Mouse (Mus musculus): Measurements from ENCODE around the gene Nbas.

The Nbas gene

DNA sequence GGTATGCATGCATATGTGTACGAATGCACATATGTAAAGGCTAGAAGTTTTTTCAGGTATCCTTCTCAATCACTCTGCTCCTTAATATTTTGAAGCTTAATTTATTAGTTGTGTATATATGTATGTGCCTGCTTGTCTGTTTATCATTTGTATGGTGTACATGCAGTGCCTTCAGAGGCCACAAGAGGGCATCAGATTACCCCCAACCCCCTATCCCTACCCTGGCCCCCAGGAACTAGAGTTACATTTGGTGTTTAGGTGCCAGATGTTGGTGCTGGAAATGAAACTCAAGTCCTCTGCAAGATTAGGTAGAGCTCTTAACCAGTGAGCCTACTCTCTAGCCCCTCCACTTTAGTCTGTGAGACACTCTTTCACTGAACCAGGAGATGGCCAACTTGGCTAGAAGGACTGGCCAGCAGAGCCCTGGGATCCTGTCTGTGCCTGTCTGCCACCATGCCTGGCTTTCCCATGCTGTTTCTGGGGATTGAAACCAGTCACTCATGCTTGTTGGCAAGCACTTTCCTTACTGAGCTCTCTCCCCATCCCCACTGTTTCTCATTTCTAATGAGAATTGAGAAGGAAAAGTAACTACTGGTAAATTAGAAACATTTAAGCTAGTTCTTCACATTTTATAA lies 263.9 kb downstream of the Nbas start:
- in situ Hi-C loops (cut with MboI, MseI): no loop called here

DNA sequence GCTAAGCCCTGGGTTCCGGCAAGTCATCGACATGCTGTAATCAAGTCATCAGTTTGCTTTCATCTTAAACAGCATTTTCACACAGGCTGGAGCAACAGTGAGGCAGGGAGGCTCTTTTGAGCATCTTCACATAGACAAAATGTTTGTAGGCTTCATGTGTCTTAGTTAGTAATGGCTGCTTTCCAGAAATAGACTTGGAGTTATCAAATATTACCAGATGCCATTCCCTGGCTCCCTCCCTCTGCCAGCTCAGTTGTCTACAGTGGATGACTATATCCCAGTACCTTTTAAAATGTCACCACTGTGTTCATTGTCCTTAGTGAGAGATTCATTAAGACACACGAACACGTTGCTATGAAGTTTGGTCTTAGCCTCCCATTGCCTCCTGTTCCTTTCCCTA lies 270.2 kb downstream of the Nbas start:
- in situ Hi-C loops (cut with MboI, MseI): no loop called here

- in situ Hi-C loops (cut with MboI, MseI): no loop called here
These were observed 274.9 kb downstream of the Nbas start for GRCm38 (mm10) chr12:13543806-13544205.

- in situ Hi-C loops (cut with MboI, MseI): no loop called here
These were observed 294.8 kb downstream of the Nbas start for GRCm38 (mm10) chr12:13563646-13564289.

DNA sequence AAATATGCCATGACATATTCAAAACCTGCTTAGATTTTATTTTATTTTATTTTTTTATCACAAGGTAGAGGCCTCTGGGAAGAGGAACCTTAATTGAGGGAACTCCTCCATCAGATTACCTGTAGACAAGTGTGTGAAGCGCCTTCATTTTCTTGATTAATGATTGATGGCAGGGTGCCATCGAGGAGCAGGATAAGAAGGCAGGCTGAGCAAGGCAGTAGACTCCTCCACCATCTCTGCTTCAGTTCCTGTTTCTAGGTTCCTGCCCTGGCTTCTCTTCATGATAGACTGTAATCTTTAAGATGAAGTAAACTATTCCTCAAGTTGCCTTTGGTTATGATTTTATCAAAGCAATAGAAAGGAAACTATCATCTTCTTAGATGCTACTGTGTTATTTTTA lies 295.4 kb downstream of the Nbas start:
- in situ Hi-C loops (cut with MboI, MseI): no loop called here

GRCm38 (mm10) chr12:13566421-13566820 lies 297.5 kb downstream of the Nbas start:
- in situ Hi-C loops (cut with MboI, MseI): no loop called here

DNA sequence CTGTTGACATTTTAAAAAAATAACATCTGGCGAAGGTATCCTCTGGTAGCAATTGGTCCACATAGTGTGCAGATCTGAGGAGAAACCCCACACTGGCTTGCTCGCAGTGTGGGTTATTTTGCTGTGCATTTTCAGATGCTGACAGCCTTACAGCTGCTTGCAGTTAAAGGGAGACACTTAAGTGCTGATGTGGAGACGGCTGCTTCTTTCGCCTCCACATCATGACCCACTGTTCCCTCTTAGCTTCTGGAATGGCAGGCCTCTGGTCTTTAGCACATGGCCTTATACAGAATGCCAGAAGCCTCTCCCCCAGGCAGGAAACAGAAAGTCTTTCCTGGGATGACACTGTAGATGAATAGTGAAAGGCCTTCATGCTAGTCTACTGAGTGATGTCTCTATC lies 306.2 kb downstream of the Nbas start:
- in situ Hi-C loops (cut with MboI, MseI): no loop called here

GRCm38 (mm10) chr12:13575605-13576600 lies 307.0 kb downstream of the Nbas start:
- in situ Hi-C loops (cut with MboI, MseI): no loop called here

DNA sequence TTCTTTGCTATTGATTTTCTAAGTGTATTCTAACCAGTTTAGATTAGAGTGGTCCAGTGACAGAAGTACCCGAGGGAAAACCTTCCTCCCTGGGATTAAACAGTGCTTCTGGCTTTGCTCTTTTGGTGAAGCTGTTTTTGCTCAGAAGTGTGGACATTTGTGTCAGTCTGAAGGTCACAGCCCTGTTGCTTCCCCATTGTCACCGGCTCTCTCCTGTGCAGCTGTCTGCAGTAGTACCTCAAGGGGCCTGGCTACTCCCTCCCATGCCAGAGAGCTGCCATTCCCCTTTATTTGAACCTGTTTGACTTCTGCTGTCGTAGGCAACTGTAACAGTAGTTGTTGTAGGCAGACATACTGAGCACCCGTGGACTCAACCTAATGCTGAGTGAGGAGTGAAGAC lies 307.8 kb downstream of the Nbas start:
- in situ Hi-C loops (cut with MboI, MseI): no loop called here

DNA sequence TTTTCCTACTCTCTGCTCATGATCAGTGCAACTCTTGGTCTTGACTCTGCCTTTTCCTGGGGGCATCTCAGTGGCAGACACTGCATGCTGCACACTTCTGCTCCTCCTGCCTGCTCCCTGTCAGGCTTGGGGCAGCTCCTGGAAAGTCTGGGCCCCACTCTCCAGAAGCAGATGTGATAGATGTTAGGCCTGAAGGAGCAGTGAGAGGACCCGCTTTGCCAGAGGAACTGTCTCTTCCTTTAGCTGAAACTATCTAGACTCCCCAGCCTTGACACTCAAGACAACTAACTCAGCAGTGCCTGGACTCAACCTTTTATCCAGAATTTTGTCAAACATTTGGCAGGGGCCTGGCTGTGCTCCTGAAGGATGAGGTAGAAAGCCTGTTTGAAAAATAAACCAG lies 311.9 kb downstream of the Nbas start:
- in situ Hi-C loops (cut with MboI, MseI): no loop called here

DNA sequence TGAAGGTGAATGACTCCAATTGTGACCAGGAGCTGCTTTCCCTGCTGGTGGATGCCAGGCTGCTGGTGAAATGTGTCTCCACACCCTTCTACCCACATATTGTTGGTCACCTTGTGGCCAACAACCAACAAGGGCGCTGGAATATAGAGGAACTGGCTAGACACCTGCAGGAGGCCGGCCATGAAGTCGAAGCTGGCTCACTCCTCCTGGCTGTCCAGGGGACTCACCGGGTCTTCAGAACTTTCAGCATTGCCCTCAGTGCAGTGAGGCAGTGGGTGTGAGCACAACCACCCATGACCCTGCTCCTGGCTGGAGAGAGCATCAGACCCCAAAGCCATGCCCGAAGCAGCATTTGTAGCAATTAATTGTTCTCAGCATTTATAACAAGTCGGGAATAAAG lies 314.5 kb downstream of the Nbas start:
- in situ Hi-C loops (cut with MboI, MseI): no loop called here

DNA sequence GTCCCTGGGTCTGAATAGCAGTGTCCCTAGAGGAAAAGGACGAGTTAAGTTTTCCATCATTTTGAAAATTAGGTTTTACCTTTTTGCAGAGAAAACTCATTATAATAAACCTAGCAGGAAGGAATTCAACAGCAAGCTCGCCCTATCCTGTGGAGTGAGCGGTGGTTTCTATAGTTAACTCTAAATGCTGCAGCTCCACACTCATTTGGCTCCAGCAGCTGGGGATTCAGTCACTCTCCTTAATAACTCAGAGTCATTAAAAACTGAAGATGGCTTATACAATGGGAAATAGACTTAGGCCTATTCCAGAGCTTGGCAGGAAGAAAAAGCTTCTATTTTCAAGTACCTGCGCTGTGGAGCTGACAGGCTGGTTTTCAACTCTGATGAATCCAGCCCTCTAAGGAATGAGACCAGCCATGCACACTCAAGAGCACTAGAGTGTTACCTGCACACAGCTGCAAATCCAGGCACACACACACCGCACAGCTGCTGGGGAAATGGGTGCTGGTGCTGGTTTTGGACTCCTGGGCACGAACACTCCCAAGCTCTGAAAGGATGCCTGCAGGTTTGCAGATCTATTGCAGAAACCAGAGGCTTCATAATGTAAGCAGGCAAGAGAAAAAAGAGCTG lies 316.7 kb downstream of the Nbas start:
- in situ Hi-C loops (cut with MboI, MseI): no loop called here

GRCm38 (mm10) chr12:13587675-13588074 lies 318.7 kb downstream of the Nbas start:
- in situ Hi-C loops (cut with MboI, MseI): no loop called here

DNA sequence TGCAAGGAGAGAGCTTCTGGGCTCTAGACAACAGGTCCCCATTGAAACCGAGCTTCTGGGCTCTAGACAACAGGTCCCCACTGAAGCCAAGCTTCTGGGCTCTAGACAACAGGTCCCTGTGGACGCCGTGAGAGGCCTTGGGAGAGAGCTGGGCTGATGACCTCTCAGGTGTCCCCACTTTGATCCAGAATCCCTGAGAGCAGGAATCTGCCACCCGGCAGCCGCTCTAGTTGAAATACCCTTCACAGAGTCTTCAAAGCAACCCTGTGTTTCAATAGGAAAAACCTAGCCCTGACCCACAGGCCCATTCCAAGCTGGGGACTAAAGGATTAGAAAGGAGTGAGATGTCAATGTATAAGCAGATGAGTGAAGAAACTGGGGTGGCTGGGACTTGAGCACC lies 320.1 kb downstream of the Nbas start:
- in situ Hi-C loops (cut with MboI, MseI): no loop called here

DNA sequence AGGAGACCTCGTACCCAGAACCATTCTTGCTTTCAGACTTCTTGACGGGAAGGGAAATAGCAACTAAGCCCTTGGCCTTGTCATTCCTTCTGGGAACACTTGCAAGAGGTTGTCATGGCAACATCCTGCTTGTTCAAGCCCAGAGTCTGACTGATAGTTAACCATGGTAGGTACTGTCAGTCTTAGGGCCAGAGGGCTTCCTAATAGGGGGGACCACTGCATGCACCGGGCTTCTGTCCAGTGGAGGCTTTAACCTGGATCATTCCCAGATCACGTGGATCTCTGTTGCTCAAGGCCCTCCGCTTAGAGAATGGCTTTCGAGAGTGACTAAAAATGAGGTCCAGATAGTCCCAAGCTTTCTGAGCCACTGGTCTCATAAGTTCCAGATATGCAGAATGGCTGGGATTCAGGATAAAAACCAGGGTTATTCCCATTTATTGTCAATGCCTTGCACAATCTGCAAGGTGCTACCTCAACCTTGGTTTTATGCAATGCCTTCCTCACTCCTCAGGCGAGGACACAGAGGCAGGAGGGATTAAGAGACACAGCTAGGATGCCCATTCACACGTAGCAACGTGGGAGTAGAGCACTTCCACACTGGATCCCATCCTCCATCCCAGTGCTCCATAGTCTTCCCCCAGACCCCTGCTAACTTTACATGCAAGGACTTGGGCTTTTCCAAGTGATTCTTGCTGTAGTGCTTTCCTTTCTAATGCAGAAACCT lies 326.0 kb downstream of the Nbas start:
- in situ Hi-C loops (cut with MboI, MseI): no loop called here

DNA sequence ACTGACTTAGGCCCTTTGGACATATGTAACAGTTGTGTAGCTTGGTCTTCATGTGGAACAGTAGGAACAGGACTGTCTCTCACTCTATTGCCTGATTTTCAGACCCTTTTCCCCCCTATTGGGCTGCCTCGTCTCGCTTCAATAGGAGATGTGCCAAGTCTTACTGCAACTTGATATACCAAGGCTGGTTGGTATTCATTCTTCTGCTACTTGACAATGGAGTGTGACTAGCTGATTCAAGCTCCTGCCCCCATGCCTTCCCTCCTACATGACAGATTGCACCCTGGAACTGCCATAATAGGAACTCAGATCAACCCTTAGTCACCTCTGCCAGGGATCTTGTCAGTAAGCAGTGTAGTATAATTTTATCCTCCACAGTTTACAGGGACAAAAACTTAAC lies 328.1 kb downstream of the Nbas start:
- in situ Hi-C loops (cut with MboI, MseI): no loop called here

DNA sequence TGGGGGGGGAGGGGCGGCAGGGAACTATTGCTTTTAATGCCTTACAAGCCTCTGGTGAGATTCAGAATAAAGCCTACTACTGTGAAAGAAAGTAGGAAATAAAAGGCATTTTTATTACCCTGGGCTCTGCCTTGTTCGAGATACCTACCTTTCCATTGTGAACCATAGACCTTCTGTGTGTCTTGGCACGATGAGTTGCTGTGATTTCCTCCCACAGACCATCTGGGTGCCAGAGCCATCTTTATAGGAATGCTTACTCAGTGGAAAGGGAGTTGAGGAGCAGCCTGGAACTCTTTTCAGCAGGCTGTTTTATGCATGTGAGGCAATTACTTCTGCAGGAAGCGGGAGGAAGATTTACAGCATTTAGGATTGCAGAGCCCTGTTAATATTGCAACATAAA lies 329.6 kb downstream of the Nbas start:
- in situ Hi-C loops (cut with MboI, MseI): no loop called here

DNA sequence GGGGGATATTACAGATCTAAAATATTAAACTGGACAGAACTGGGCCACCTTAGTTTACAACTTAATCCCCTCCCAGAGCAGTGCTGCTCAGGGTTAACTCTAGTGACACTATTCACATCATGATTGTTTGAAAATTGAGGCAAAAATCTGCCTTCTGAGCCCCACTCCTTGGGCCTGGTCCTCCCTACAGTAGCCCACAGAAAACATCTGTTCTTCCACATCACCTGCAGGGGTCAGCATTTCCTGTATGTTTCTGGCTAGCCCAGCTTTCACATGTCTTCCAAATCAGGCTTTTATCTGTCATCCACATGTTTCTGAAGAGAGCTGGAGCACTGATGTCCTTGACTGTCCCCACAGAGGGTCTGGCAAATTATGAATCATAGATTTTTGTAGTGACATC lies 333.5 kb downstream of the Nbas start:
- in situ Hi-C loops (cut with MboI, MseI): no loop called here

DNA sequence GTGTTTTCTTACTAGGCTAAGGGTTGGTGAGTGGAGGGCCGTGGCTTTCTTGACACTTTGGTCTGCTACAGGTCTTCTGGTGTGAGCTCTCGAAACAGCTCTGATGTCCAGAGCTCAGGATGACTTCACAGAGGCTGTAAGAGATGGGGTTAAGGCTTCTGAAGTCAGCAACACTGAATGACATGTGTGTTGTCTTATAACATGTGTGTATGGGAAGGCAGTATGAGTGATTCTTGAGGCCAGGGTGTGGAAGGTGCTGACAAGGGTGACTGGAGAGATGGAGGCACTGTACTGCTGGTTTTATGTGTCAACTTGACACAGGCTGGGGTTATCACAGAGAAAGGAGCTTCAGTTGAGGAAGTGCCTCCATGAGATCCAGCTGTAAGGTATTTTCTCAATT lies 338.1 kb downstream of the Nbas start:
- in situ Hi-C loops (cut with MboI, MseI): no loop called here

GRCm38 (mm10) chr12:13609027-13609426 lies 340.1 kb downstream of the Nbas start:
- in situ Hi-C loops (cut with MboI, MseI): no loop called here

GRCm38 (mm10) chr12:13613041-13613440 lies 344.1 kb downstream of the Nbas start:
- in situ Hi-C loops (cut with MboI, MseI): no loop called here
